21 mouse cellular contexts compared by ENCODE assay signal in the genomic region with DNA sequence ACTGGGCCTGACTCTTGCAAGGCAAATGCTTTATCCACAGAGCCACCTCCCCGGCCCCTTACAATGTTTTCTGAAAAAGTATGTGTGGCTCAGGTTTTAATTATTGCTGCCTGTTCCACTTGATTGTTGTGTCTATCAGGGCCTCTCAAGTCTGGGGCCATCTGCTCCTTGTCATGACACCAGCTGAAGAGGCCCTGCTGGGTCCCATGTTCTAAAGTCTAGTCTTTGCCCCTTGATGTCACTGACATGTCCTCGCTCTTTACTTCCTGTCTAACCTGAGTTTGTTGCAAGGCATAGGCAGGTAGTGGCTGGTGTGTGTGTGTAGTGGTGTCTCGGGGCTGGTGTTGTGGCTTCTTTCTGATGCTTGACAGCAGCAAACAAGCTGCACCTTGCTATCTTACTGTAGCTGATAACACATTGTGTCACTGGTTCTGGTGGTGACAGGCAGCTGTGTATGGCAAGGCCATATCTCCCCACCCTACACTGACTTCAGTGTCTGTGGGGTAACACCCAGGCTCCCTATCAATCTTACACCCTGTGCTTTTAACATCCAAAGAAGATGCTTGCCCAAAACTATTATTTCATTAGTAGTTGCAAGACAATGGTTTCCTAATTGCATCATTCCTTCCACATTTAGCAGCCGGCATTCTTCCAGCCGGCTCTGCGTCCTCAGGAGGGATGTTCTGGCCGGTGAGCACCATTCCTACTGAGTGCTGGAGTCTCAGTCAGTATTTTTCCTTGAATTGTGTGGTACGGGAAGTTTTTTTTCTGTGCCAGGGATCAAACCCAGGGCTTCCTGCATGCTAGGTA. TPM values are rescaled to one million over a fixed set of nuclear protein-coding genes. Genes with fewer than 3 reads are reported as not detected.
DNase-seq lines count a peak whose midpoint lies in the region; ATAC-seq lines count a peak whose summit lies in the region.
"Had no signal": no experiment of that assay in that cellular context is flagged by ENCODE, and none has a peak within 500 bp of the region (broad histone marks: within the 10 kb centered on the region; RNA-seq: fewer than 3 reads in every experiment).

No protein-coding gene starts in this region.

- WGBS in heart, embryonic 12.5 days: 17% methylated on average over 8 of the region's 8 CpGs
- WGBS in forebrain, embryonic 13.5 days: 79% methylated on average over 8 of the region's 8 CpGs
- WGBS in hindbrain, embryonic 11.5 days: 81% methylated on average over 8 of the region's 8 CpGs

- peaks cover 45% of the 10 kb centered on the region for H3K4me1 ChIP-seq in heart, embryonic 12.5 days (replicated peaks)
- H3K4me1 ChIP-seq in forebrain, embryonic 13.5 days: peaks cover 12% of the 10 kb centered on the region
- no peaks in the 10 kb centered on the region for H3K4me1 ChIP-seq in hindbrain, embryonic 11.5 days (replicated peaks; ENCODE audit: control insufficient read depth, insufficient read depth, low read length)
- H3K4me1 ChIP-seq: forebrain, embryonic 12.5 days; liver, embryonic 12.5 days; midbrain, embryonic 12.5 days had no signal

- no peak overlapping the region for H3K9ac ChIP-seq in heart, embryonic 12.5 days
- no peak overlapping the region for H3K9ac ChIP-seq in forebrain, embryonic 13.5 days
- H3K9ac ChIP-seq in hindbrain, embryonic 11.5 days (ENCODE audit: low read depth, low read length): no peak overlapping the region
- H3K9ac ChIP-seq: embryonic facial prominence, embryonic 15.5 days; forebrain, embryonic 12.5 days; hindbrain, embryonic 14.5 days; liver, embryonic 12.5 days; lung, embryonic 14.5 days; midbrain, embryonic 12.5 days had no signal

- peak overlapping the region; percentile 18; the same call in 1 of the 2 replicates for H3K4me2 ChIP-seq in heart, embryonic 12.5 days
- no peak overlapping the region for H3K4me2 ChIP-seq in forebrain, embryonic 13.5 days
- H3K4me2 ChIP-seq in hindbrain, embryonic 11.5 days (replicated peaks; ENCODE audit: low read depth, low read length): no peak overlapping the region
- H3K4me2 ChIP-seq: embryonic facial prominence, embryonic 15.5 days; forebrain, embryonic 12.5 days; hindbrain, embryonic 14.5 days; liver, embryonic 12.5 days; lung, embryonic 14.5 days; midbrain, embryonic 12.5 days had no signal

- H3K27me3 ChIP-seq in heart, embryonic 12.5 days (replicated peaks): peaks cover 64% of the 10 kb centered on the region
- H3K27me3 ChIP-seq in forebrain, embryonic 13.5 days: no peaks in the 10 kb centered on the region
- H3K27me3 ChIP-seq in hindbrain, embryonic 11.5 days (ENCODE audit: control insufficient read depth, insufficient read depth, low read length): no peaks in the 10 kb centered on the region
- H3K27me3 ChIP-seq: embryonic facial prominence, embryonic 15.5 days; forebrain, embryonic 12.5 days had no signal

- peaks cover 5% of the 10 kb centered on the region for H3K9me3 ChIP-seq in heart, embryonic 12.5 days (replicated peaks)
- H3K9me3 ChIP-seq in forebrain, embryonic 13.5 days (replicated peaks): no peaks in the 10 kb centered on the region
- no peaks in the 10 kb centered on the region for H3K9me3 ChIP-seq in hindbrain, embryonic 11.5 days (ENCODE audit: control insufficient read depth, low read length)
- H3K9me3 ChIP-seq: embryonic facial prominence, embryonic 15.5 days; forebrain, embryonic 12.5 days; liver, embryonic 12.5 days; midbrain, embryonic 12.5 days had no signal

- peak; percentile 47 for ATAC-seq in heart, embryonic 12.5 days (ENCODE audit: insufficient number of reproducible peaks, low FRiP score)
- no peak for ATAC-seq in forebrain, embryonic 13.5 days
- ATAC-seq in hindbrain, embryonic 11.5 days (ENCODE audit: low FRiP score): no peak
- ATAC-seq: liver, embryonic 12.5 days had no signal

- intact Hi-C loops in gastrocnemius, postnatal 36 days (cut with DNase I): no loop called here
- intact Hi-C loops in heart, postnatal 25 days (cut with DNase I): no loop called here

- peak overlapping the region; percentile 18; the same call in 1 of the 2 replicates for H3K27ac ChIP-seq in heart, embryonic 12.5 days (ENCODE audit: poor library complexity, severe bottlenecking)
- no peak overlapping the region for H3K27ac ChIP-seq in forebrain, embryonic 13.5 days
- H3K27ac ChIP-seq in hindbrain, embryonic 11.5 days (ENCODE audit: low read depth, low read length): no peak overlapping the region
- H3K27ac ChIP-seq: embryonic facial prominence, embryonic 15.5 days; forebrain, embryonic 12.5 days; hindbrain, embryonic 14.5 days; kidney, postnatal 0 days; left cerebral cortex, adult 2 months; liver, embryonic 12.5 days; midbrain, embryonic 12.5 days had no signal

- no peak overlapping the region for H3K4me3 ChIP-seq in heart, embryonic 12.5 days
- no peak overlapping the region for H3K4me3 ChIP-seq in forebrain, embryonic 13.5 days
- no peak overlapping the region for H3K4me3 ChIP-seq in hindbrain, embryonic 11.5 days (ENCODE audit: low read depth, low read length)
- H3K4me3 ChIP-seq: embryonic facial prominence, embryonic 15.5 days; forebrain, embryonic 12.5 days; left cerebral cortex, adult 2 months; liver, embryonic 12.5 days; midbrain, embryonic 12.5 days had no signal

- DNase-seq in MN1 (ENCODE audit: low spot score): peak; percentile 66
- DNase-seq in gastrocnemius, postnatal 36 days: peak; percentile 49 to 58
- DNase-seq in heart, postnatal 25 days (ENCODE audit: low spot score): peak; percentile 35
- no peak for DNase-seq in hindbrain, embryonic 11.5 days (ENCODE audit: low spot score)
- no peak for DNase-seq in c-Kit-positive CD71-positive TER-119-positive erythroid progenitor cells, embryonic 14.5 days (ENCODE audit: low spot score)
- DNase-seq: adrenal gland, postnatal 36 days; cerebellum, adult 9-11 months; embryo, embryonic 11 days; kidney, adult 11 months; lung, embryonic 14.5 days; right cerebral cortex, postnatal 25 days had no signal

- H3K36me3 ChIP-seq in heart, embryonic 12.5 days: no peaks in the 10 kb centered on the region
- no peaks in the 10 kb centered on the region for H3K36me3 ChIP-seq in forebrain, embryonic 13.5 days (ENCODE audit: poor library complexity, severe bottlenecking)
- no peaks in the 10 kb centered on the region for H3K36me3 ChIP-seq in hindbrain, embryonic 11.5 days (ENCODE audit: control insufficient read depth, insufficient read depth, low read length)
- H3K36me3 ChIP-seq: embryonic facial prominence, embryonic 15.5 days; forebrain, embryonic 12.5 days; liver, embryonic 12.5 days; midbrain, embryonic 12.5 days had no signal

RNA-seq across cellular contexts. Expression of a gene that starts 27.7 kb away (rescaled TPM):
- 10 to 100 TPM; 28.6 to 30.1 TPM for total RNA-seq in gastrocnemius, postnatal 36 days (2021)
- polyA plus RNA-seq in heart, embryonic 12.5 days (2016; fragmentation: Nextera tagmentation; extraction: Ambion mirVana): 0.42 and 0.49 TPM in 2 replicates
- 10 to 100 TPM; 13.2 to 14.5 TPM for total RNA-seq in heart, postnatal 25 days (2021)
- polyA plus RNA-seq in forebrain, embryonic 13.5 days (2015; fragmentation: Nextera tagmentation; extraction: Ambion mirVana): 0.06 and 0.16 TPM in 2 replicates
- 0.08 TPM in 1 of 2 replicates, not detected in the other for polyA plus RNA-seq in hindbrain, embryonic 11.5 days (2014; fragmentation: Nextera tagmentation; extraction: Ambion mirVana)
- polyA plus RNA-seq: limb, embryonic 11.5 days had no signal

Comparison
In these comparisons a context has a peak if more than half of its experiments do, and no peak if none do; other contexts are left out.
1. DNase-seq: peak in MN1 (single experiment), gastrocnemius, postnatal 36 days (2 of 2) and heart, postnatal 25 days (single experiment); none in hindbrain, embryonic 11.5 days (single experiment) and c-Kit-positive CD71-positive TER-119-positive erythroid progenitor cells, embryonic 14.5 days (single experiment).